Comparison of ENCODE assay signal across 8 mouse cellular contexts in the genomic region with DNA sequence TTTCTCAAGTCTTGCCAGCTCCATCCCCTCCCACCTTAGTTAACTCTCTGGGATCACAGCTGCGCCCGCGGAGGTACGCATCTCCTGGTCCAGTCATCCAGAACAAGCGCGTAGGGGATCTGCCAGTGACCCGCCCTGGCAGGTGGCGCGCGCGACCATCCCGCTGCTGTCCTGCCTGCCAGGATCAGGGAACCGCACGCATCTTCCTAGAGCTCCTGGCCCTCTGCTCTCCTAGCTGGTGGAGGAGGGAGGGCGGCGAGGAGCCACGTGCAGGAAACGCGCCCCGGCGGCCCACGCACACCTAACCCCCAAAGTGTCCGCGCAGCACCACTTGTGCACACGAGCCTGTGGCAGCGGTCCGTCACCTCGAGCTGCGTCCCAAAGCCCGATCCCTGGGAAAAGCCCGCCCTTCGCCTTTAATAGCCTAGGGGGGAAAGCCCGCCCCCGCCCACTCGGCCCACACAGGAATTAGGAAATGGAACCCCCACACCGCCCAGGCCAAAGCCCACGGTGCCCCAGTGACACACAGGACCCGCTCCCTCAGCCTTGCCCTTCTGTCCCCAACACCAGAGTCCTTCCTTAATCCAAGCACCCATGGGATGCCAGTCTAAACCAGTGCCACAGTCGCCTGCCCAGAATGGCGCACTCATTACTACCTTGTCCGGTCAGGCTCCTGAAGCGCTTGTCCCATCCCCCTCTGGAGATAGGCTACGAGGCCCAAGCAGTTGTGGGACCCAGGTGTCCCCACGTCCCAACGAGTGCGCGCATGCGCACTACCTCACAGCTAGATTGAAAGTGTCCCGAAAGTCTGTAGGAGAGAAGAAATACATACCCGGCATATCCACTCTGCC. TPM values are rescaled to one million over a fixed set of nuclear protein-coding genes. Genes with fewer than 3 reads are reported as not detected.
DNase-seq lines count a peak whose midpoint lies in the region; ATAC-seq lines count a peak whose summit lies in the region.

No protein-coding gene starts in this region.

- no peaks in the 10 kb centered on the region for H3K27me3 ChIP-seq in hindbrain, embryonic 11.5 days (ENCODE audit: control insufficient read depth, insufficient read depth, low read length)
- peaks cover 31% of the 10 kb centered on the region for H3K27me3 ChIP-seq in limb, embryonic 12.5 days
- no peaks in the 10 kb centered on the region for H3K27me3 ChIP-seq in midbrain, embryonic 12.5 days

- peak; percentile 64; the same call in 1 of the 2 replicates for ATAC-seq in hindbrain, embryonic 11.5 days (ENCODE audit: low FRiP score)
- ATAC-seq in limb, embryonic 12.5 days (ENCODE audit: insufficient number of reproducible peaks, insufficient read depth, low FRiP score, low TSS enrichment, low read depth) = no peak
- peak; percentile 69 for ATAC-seq in midbrain, embryonic 12.5 days (ENCODE audit: low FRiP score, low read depth)

- peak overlapping the region; percentile 43 for H3K4me3 ChIP-seq in hindbrain, embryonic 11.5 days (ENCODE audit: low read depth, low read length)
- peak overlapping the region; percentile 47 for H3K4me3 ChIP-seq in limb, embryonic 12.5 days (replicated peaks)
- peak overlapping the region; percentile 49 for H3K4me3 ChIP-seq in midbrain, embryonic 12.5 days

- peak overlapping the region; percentile 37 for H3K9ac ChIP-seq in hindbrain, embryonic 11.5 days (ENCODE audit: low read depth, low read length)
- H3K9ac ChIP-seq in limb, embryonic 12.5 days (replicated peaks) = peak overlapping the region; percentile 51; the same call in 1 of the 2 replicates
- H3K9ac ChIP-seq in midbrain, embryonic 12.5 days (replicated peaks) = peak overlapping the region; percentile 44

- WGBS in hindbrain, embryonic 11.5 days = 17% methylated on average over 49 of the region's 50 CpGs
- 17% methylated on average over 50 of the region's 50 CpGs for WGBS in limb, embryonic 12.5 days
- WGBS in midbrain, embryonic 12.5 days = 16% methylated on average over 38 of the region's 50 CpGs

- H3K4me1 ChIP-seq in hindbrain, embryonic 11.5 days (replicated peaks; ENCODE audit: control insufficient read depth, insufficient read depth, low read length) = no peaks in the 10 kb centered on the region
- H3K4me1 ChIP-seq in limb, embryonic 12.5 days (replicated peaks) = no peaks in the 10 kb centered on the region
- peaks cover 7% of the 10 kb centered on the region; the same call in 1 of the 2 replicates for H3K4me1 ChIP-seq in midbrain, embryonic 12.5 days

- H3K4me2 ChIP-seq in hindbrain, embryonic 11.5 days (replicated peaks; ENCODE audit: low read depth, low read length) = peak overlapping the region; percentile 81
- H3K4me2 ChIP-seq in limb, embryonic 12.5 days = peak overlapping the region; percentile 88
- H3K4me2 ChIP-seq in midbrain, embryonic 12.5 days (replicated peaks) = peak overlapping the region; percentile 80

- no peaks in the 10 kb centered on the region for H3K9me3 ChIP-seq in hindbrain, embryonic 11.5 days (ENCODE audit: control insufficient read depth, low read length)
- H3K9me3 ChIP-seq in limb, embryonic 12.5 days = no peaks in the 10 kb centered on the region
- no peaks in the 10 kb centered on the region for H3K9me3 ChIP-seq in midbrain, embryonic 12.5 days

- DNase-seq in adrenal gland, adult (ENCODE audit: inconsistent age in 2 of 2, low spot score in 1 of 2) = peak; percentile 3 to 44
- no peak for DNase-seq in adrenal gland, adult 18-20 months (ENCODE audit: low spot score in 2 of 2)
- DNase-seq in embryo, embryonic 9.5 days (ENCODE audit: extremely low spot score) = peak; percentile 60
- peak; percentile 45 for DNase-seq in hindbrain, embryonic 11.5 days (ENCODE audit: low spot score)
- DNase-seq in testis, postnatal 10 days (ENCODE audit: low spot score) = peak; percentile 37
- no peak for DNase-seq in right cerebral cortex, adult 2 months (ENCODE audit: low spot score in 2 of 2)

- H3K36me3 ChIP-seq in hindbrain, embryonic 11.5 days (ENCODE audit: control insufficient read depth, insufficient read depth, low read length) = no peaks in the 10 kb centered on the region
- H3K36me3 ChIP-seq in limb, embryonic 12.5 days = no peaks in the 10 kb centered on the region
- H3K36me3 ChIP-seq in midbrain, embryonic 12.5 days = no peaks in the 10 kb centered on the region

- no peak overlapping the region for H3K27ac ChIP-seq in hindbrain, embryonic 11.5 days (ENCODE audit: low read depth, low read length)
- no peak overlapping the region for H3K27ac ChIP-seq in limb, embryonic 12.5 days
- no peak overlapping the region for H3K27ac ChIP-seq in midbrain, embryonic 12.5 days (replicated peaks)

RNA-seq across cellular contexts. Expression of a gene that starts 46.6 kb away (rescaled TPM):
- total RNA-seq in adrenal gland, adult 18-20 months (2021) = 10 to 100 TPM; 21.2 to 28.9 TPM
- polyA plus RNA-seq in hindbrain, embryonic 11.5 days (2014; fragmentation: Nextera tagmentation; extraction: Ambion mirVana) = 4.7 and 5.6 TPM in 2 replicates
- polyA plus RNA-seq in limb, embryonic 12.5 days (2016; fragmentation: Nextera tagmentation; extraction: Ambion mirVana) = 0.83 and 0.95 TPM in 2 replicates
- 5.4 and 5.5 TPM in 2 replicates for polyA plus RNA-seq in midbrain, embryonic 12.5 days (2016; fragmentation: Nextera tagmentation; extraction: Ambion mirVana)

Comparison
In these comparisons a context has a peak if more than half of its experiments do, and no peak if none do; other contexts are left out.
1. DNase-seq: peak in adrenal gland, adult (2 of 2), embryo, embryonic 9.5 days (single experiment), hindbrain, embryonic 11.5 days (single experiment) and testis, postnatal 10 days (single experiment); none in adrenal gland, adult 18-20 months (0 of 2) and right cerebral cortex, adult 2 months (0 of 2).
2. Peak in every context shown above with its lines, with median percentiles within 50 percentile points of each other: H3K4me2 ChIP-seq, H3K4me3 ChIP-seq and H3K9ac ChIP-seq.